Mouse (Mus musculus) inflammation-experienced regulatory T-cells, adult 6 months (primary cell): ENCODE results near the gene Eri3. TPM values are rescaled to one million over a fixed set of nuclear protein-coding genes. Genes with fewer than 3 reads are reported as not detected.

ENCODE experiments used
- ATAC-seq: one replicate; pipeline ENCODE4 v1.8.0; 2017
- polyA plus RNA-seq, 3 experiments: library from polyadenylated mRNA; unstranded; fragments of 100-300 nt; shearing (Covaris generic); gene quantifications; one replicate each; pipeline ENCODE4 v1.2.1; 2017

Gene Eri3
- polyA plus RNA-seq, 3 experiments from 2014 or later: 37.3 to 65.3 (median 61.9) TPM

- no peak for ATAC-seq
Measured at GRCm38 (mm10) chr4:117628464-117628863, 78.3 kb downstream of the Eri3 start.

- no peak for ATAC-seq
Measured at GRCm38 (mm10) chr4:117630053-117630670, 80.0 kb downstream of the Eri3 start.

GRCm38 (mm10) chr4:117633527-117633926, 83.4 kb downstream of the Eri3 start:
- no peak for ATAC-seq

GRCm38 (mm10) chr4:117634642-117635041, 84.5 kb downstream of the Eri3 start:
- no peak for ATAC-seq

- ATAC-seq: no peak
Measured at GRCm38 (mm10) chr4:117636152-117636551, 86.0 kb downstream of the Eri3 start.

- no peak for ATAC-seq
Measured at GRCm38 (mm10) chr4:117636891-117637613, 86.9 kb downstream of the Eri3 start.

- ATAC-seq: no peak
Measured at GRCm38 (mm10) chr4:117640925-117641703, 90.9 kb downstream of the Eri3 start.

GRCm38 (mm10) chr4:117641804-117642203, 91.6 kb downstream of the Eri3 start:
- no peak for ATAC-seq

- no peak for ATAC-seq
Measured at GRCm38 (mm10) chr4:117645031-117645435, 94.9 kb downstream of the Eri3 start.

- ATAC-seq: no peak
Measured at GRCm38 (mm10) chr4:117645859-117646258, 95.7 kb downstream of the Eri3 start.

GRCm38 (mm10) chr4:117646496-117646895, 96.3 kb downstream of the Eri3 start:
- ATAC-seq: no peak

- ATAC-seq: no peak
Measured at GRCm38 (mm10) chr4:117646926-117647755, 97.0 kb downstream of the Eri3 start.

GRCm38 (mm10) chr4:117651626-117652101, 101.5 kb downstream of the Eri3 start:
- no peak for ATAC-seq

- no peak for ATAC-seq
Measured at GRCm38 (mm10) chr4:117652727-117653126, 102.6 kb downstream of the Eri3 start.

- no peak for ATAC-seq
Measured at GRCm38 (mm10) chr4:117654016-117654702, 104.0 kb downstream of the Eri3 start.

- no peak for ATAC-seq
Measured at GRCm38 (mm10) chr4:117654703-117655499, 104.7 kb downstream of the Eri3 start.

- no peak for ATAC-seq
Measured at GRCm38 (mm10) chr4:117655500-117655863, 105.3 kb downstream of the Eri3 start.

GRCm38 (mm10) chr4:117656961-117657360, 106.8 kb downstream of the Eri3 start:
- ATAC-seq: no peak

- ATAC-seq: no peak
Measured at GRCm38 (mm10) chr4:117657646-117658045, 107.5 kb downstream of the Eri3 start.

- ATAC-seq: no peak
Measured at GRCm38 (mm10) chr4:117658582-117659444, 108.6 kb downstream of the Eri3 start.
